Mouse (Mus musculus): ENCODE data around the gene Brix1. TPM values are rescaled to one million over a fixed set of nuclear protein-coding genes. Genes with fewer than 3 reads are reported as not detected.

The Brix1 gene
- polyA plus RNA-seq, 1 experiment from 2014 or later, result 104 TPM

- no peak for ATAC-seq (replicated peaks; ENCODE audit: low FRiP score)
- WGBS, result 87% methylated on average over 9 of the region's 9 CpGs
- Histone ChIP-seq H3K27ac (no peak overlapping the region), H3K4me2 (no peak overlapping the region), H3K9ac (no peak overlapping the region), H3K9me3 (replicated peaks) (no peaks in the 10 kb centered on the region), H3K4me1 (no peaks in the 10 kb centered on the region), H3K4me3 (replicated peaks) (no peak overlapping the region), H3K36me3 (peaks cover 42% of the 10 kb centered on the region), H3K27me3 (no peaks in the 10 kb centered on the region)
Measured at GRCm38 (mm10) chr15:10441493-10441892, 44.3 kb downstream of the Brix1 start.

- no peak overlapping the region for H3K4me2 ChIP-seq
- peaks cover 28% of the 10 kb centered on the region; the same call in 1 of the 2 replicates for H3K36me3 ChIP-seq
- no peak for ATAC-seq (replicated peaks; ENCODE audit: low FRiP score)
- H3K27me3 ChIP-seq, result no peaks in the 10 kb centered on the region
- no peak overlapping the region for H3K4me3 ChIP-seq (replicated peaks)
- 62% methylated on average over 6 of the region's 6 CpGs for WGBS
- H3K4me1 ChIP-seq, result no peaks in the 10 kb centered on the region
- no peak overlapping the region for H3K27ac ChIP-seq
- no peak overlapping the region for H3K9ac ChIP-seq
- H3K9me3 ChIP-seq (replicated peaks), result no peaks in the 10 kb centered on the region
Measured at GRCm38 (mm10) chr15:10439963-10440362, 45.8 kb downstream of the Brix1 start.

GRCm38 (mm10) chr15:10436893-10437292 is 48.9 kb downstream of the Brix1 start:
- Histone ChIP-seq H3K4me1 (no peaks in the 10 kb centered on the region), H3K36me3 (peaks cover 12% of the 10 kb centered on the region; the same call in 1 of the 2 replicates), H3K9me3 (replicated peaks) (no peaks in the 10 kb centered on the region), H3K4me2 (no peak overlapping the region), H3K27me3 (no peaks in the 10 kb centered on the region), H3K4me3 (replicated peaks) (no peak overlapping the region), H3K27ac (no peak overlapping the region), H3K9ac (no peak overlapping the region)
- no peak for ATAC-seq (replicated peaks; ENCODE audit: low FRiP score)
- 95% methylated on average over 1 of the region's 1 CpGs for WGBS

- 88% methylated on average over 13 of the region's 13 CpGs for WGBS
- Histone ChIP-seq H3K9ac (no peak overlapping the region), H3K9me3 (replicated peaks) (no peaks in the 10 kb centered on the region), H3K36me3 (no peaks in the 10 kb centered on the region), H3K4me2 (no peak overlapping the region), H3K4me1 (peaks cover 4% of the 10 kb centered on the region), H3K4me3 (replicated peaks) (no peak overlapping the region), H3K27ac (no peak overlapping the region), H3K27me3 (no peaks in the 10 kb centered on the region)
- no peak for ATAC-seq (replicated peaks; ENCODE audit: low FRiP score)
Measured at GRCm38 (mm10) chr15:10426545-10427266, 59.0 kb downstream of the Brix1 start.

- H3K4me2 ChIP-seq, result no peak overlapping the region
- H3K36me3 ChIP-seq, result no peaks in the 10 kb centered on the region
- H3K4me3 ChIP-seq (replicated peaks), result no peak overlapping the region
- H3K9me3 ChIP-seq (replicated peaks), result no peaks in the 10 kb centered on the region
- peaks cover 7% of the 10 kb centered on the region for H3K4me1 ChIP-seq
- H3K27ac ChIP-seq, result no peak overlapping the region
- ATAC-seq (replicated peaks; ENCODE audit: low FRiP score), result no peak
- H3K9ac ChIP-seq, result no peak overlapping the region
- WGBS, result 96% methylated on average over 6 of the region's 6 CpGs
- H3K27me3 ChIP-seq, result no peaks in the 10 kb centered on the region
Measured at GRCm38 (mm10) chr15:10426124-10426523, 59.6 kb downstream of the Brix1 start.

Other genes with a start within 250 kb of the Brix1 start
- gene Gm21973, start 160.6 kb downstream of the Brix1 start, polyA plus RNA-seq (2015; fragmentation: Nextera tagmentation; extraction: Ambion mirVana), result not detected in 2 replicates
- 2.2 and 2.5 TPM in 2 replicates for gene Agxt2, start 127.4 kb downstream of the Brix1 start, polyA plus RNA-seq (2015; fragmentation: Nextera tagmentation; extraction: Ambion mirVana)
- 12.6 and 12.9 TPM in 2 replicates for gene Dnajc21, start 15.4 kb downstream of the Brix1 start, polyA plus RNA-seq (2015; fragmentation: Nextera tagmentation; extraction: Ambion mirVana)
- gene Rad1, start 71 bp upstream of the Brix1 start, polyA plus RNA-seq (2015; fragmentation: Nextera tagmentation; extraction: Ambion mirVana), result 39.4 and 41.3 TPM in 2 replicates
- not detected in 2 replicates for gene Ttc23l, start 72.7 kb upstream of the Brix1 start, polyA plus RNA-seq (2015; fragmentation: Nextera tagmentation; extraction: Ambion mirVana)
- 66.4 and 67.8 TPM in 2 replicates for gene Rai14, start 228.7 kb upstream of the Brix1 start, polyA plus RNA-seq (2015; fragmentation: Nextera tagmentation; extraction: Ambion mirVana)

Data from kidney, embryonic 15.5 days (tissue).